Mouse (Mus musculus) thymus, postnatal 4 days (tissue): ENCODE results near the gene Sgsh.
A peak's percentile ranks its signal among the peaks of the same experiment; 100 is the strongest.

ENCODE experiments used
- DNase-seq: peaks from one replicate; pipeline ENCODE4 v3.0.0; 2021

Gene Sgsh

GRCm38 (mm10) chr11:119306762-119307657 lies 48.3 kb downstream of the Sgsh start:
- DNase-seq, result no peak

GRCm38 (mm10) chr11:119304904-119305712 lies 50.2 kb downstream of the Sgsh start:
- peak; percentile 74 for DNase-seq

- no peak for DNase-seq
Measured at GRCm38 (mm10) chr11:119300986-119301385, 54.4 kb downstream of the Sgsh start.

GRCm38 (mm10) chr11:119300246-119300935 lies 54.9 kb downstream of the Sgsh start:
- no peak for DNase-seq

GRCm38 (mm10) chr11:119299391-119300245 lies 55.7 kb downstream of the Sgsh start, which contains the start of gene Eif4a3:
Gene Eif4a3 (minus strand): TSS chr11:119300089.
- peak; percentile 99 for DNase-seq

GRCm38 (mm10) chr11:119298917-119299316 lies 56.4 kb downstream of the Sgsh start:
- no peak for DNase-seq

- DNase-seq, result peak; percentile 49
Measured at GRCm38 (mm10) chr11:119297996-119298395, 57.3 kb downstream of the Sgsh start.
